Mouse (Mus musculus) left cerebral cortex, adult 6 months (tissue): Measurements from ENCODE around the gene Sppl2a. TPM values are rescaled to one million over a fixed set of nuclear protein-coding genes. Genes with fewer than 3 reads are reported as not detected.

Experiments used
- long read RNA-seq, 2 experiments: library from polyadenylated mRNA; unstranded; transcript quantifications; one replicate each; pipeline ENCODE4 v2.0.0; 2019 to 2020
- polyA plus RNA-seq: library from polyadenylated mRNA; unstranded; fragments of <200 nt; fragmentation: Nextera tagmentation; gene quantifications from 2 replicates; pipeline ENCODE4 v1.2.3, GENCODE M21; 2021

Gene Sppl2a
- polyA plus RNA-seq = 6.0 and 6.6 TPM in 2 replicates
- long read RNA-seq, experiment 1, full-length matches to known transcripts = 8 of 20 reads
- long read RNA-seq, experiment 1, partial matches to known transcripts = 8 of 20 reads
- long read RNA-seq, experiment 1, other reads (novel, unspliced or antisense) = 4 of 20 reads
- long read RNA-seq, experiment 2, partial matches to known transcripts = 2 of 3 reads
- long read RNA-seq, experiment 2, other reads (novel, unspliced or antisense) = 1 of 3 reads

GRCm38 (mm10) chr2:126932897-126933641 lies at the start of gene Sppl2a:
Sppl2a (minus strand) TSS chr2:126933235.

GRCm38 (mm10) chr2:126875871-126876796 lies 56.9 kb downstream of the Sppl2a start, which contains the start of gene Trpm7:
Trpm7 (minus strand) TSS chr2:126876230.

Other genes starting within 250 kb of the Sppl2a start
- gene Usp8, start 225.9 kb downstream of the Sppl2a start, polyA plus RNA-seq = 16.9 and 18.2 TPM in 2 replicates
- 1.5 TPM in 2 replicates for gene Usp50, start 149.8 kb downstream of the Sppl2a start, polyA plus RNA-seq
- 13.8 and 17.6 TPM in 2 replicates for gene Trpm7, start 57.0 kb downstream of the Sppl2a start, polyA plus RNA-seq
- gene Ap4e1, start 75.5 kb upstream of the Sppl2a start, polyA plus RNA-seq = 0.77 and 0.83 TPM in 2 replicates
- 53.0 and 66.4 TPM in 2 replicates for gene Blvra, start 137.4 kb upstream of the Sppl2a start, polyA plus RNA-seq
- gene Ncaph, start 200.7 kb upstream of the Sppl2a start, polyA plus RNA-seq = 1.0 and 1.1 TPM in 2 replicates
- 4.6 and 5.6 TPM in 2 replicates for gene Itpripl1, start 210.2 kb upstream of the Sppl2a start, polyA plus RNA-seq